ENCODE assay signal across 22 mouse cellular contexts in the genomic region with DNA sequence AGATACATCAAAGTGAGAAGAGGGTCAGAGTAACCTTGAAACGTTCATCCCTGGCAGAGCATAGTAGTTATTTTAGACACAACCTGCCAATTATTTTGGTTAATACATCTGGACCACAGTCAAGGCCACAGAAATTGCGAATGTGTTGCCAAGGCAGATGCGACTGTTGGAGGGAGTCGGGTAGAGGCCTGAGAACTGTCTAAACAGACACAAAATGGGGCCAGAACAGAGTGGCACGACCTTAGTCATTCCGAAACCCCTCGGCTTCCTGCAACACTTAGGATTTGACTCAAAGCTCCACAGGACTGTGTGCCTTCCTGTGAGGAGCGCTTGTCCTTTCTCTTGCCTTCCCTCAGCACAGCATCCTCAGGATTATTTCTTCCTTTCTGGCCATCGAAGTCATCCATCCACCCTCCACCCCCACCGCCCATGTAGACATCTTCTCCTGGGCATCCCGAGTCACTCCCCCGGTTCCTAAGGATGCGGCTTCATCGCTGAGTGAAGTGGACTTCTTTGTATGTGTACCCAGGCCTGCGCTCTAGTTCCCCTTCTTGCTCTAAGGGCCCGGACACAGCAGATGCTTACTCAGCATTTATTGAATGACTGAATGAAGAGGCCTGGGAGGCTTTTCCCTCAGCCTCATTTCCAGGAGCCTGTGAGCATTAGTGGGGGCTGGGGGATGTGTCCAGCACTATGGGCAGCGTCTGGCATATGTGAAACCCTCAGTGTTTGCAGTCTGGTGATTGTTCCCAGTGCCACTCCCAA. TPM values are rescaled to one million over a fixed set of nuclear protein-coding genes. Genes with fewer than 3 reads are reported as not detected.
DNase-seq lines count a peak whose midpoint lies in the region; ATAC-seq and TF ChIP-seq lines count a peak whose summit lies in the region.
"Had no signal": no experiment of that assay in that cellular context is flagged by ENCODE, and none has a peak within 500 bp of the region (broad histone marks: within the 10 kb centered on the region; RNA-seq: fewer than 3 reads in every experiment).

No protein-coding gene starts in this region.

- peak; percentile 98 for TF ChIP-seq EP300 in CH12.LX (IDR thresholded peaks at IDR 0.05; ENCODE audit: low read length)
- TF ChIP-seq EP300 in MEL (IDR thresholded peaks at IDR 0.05; ENCODE audit: low read depth in 1 of 2, low read length in 2 of 2), result no peak

- dilution Hi-C loops in CH12.LX (cut with MboI; ENCODE audit: extremely low pct_ligation_motif_present, extremely low pct_unique_long_range_greater_than_20kb, low sequenced_read_pairs), result no loop called here

- H3K79me2 ChIP-seq in CH12.LX (replicated peaks; ENCODE audit: control insufficient read depth, extremely low read depth, insufficient read depth, poor library complexity, severe bottlenecking) (no peaks in the 10 kb centered on the region), MEL (ENCODE audit: control insufficient read depth, insufficient read depth, low read length, poor library complexity) (no peaks in the 10 kb centered on the region)

- no peaks in the 10 kb centered on the region for H3K9me3 ChIP-seq in CH12.LX (replicated peaks; ENCODE audit: low read length)
- H3K9me3 ChIP-seq in MEL (replicated peaks; ENCODE audit: insufficient read depth, low read length), result no peaks in the 10 kb centered on the region
- no peaks in the 10 kb centered on the region for H3K9me3 ChIP-seq in stomach, embryonic 16.5 days (replicated peaks; ENCODE audit: control insufficient read depth, low read length)
- H3K9me3 ChIP-seq: heart, embryonic 10.5 days had no signal

- no peaks in the 10 kb centered on the region for H3K27me3 ChIP-seq in CH12.LX (replicated peaks)
- H3K27me3 ChIP-seq in MEL (ENCODE audit: control insufficient read depth in 1 of 2, insufficient read depth in 2 of 2, low read length in 2 of 2), result peaks cover 0 to 4% of the 10 kb centered on the region in 2 experiments; a peak in 2 of 4 replicates
- H3K27me3 ChIP-seq in stomach, embryonic 16.5 days (ENCODE audit: control insufficient read depth, insufficient read depth, low read length), result no peaks in the 10 kb centered on the region

- no peak for ATAC-seq in stomach, embryonic 16.5 days (ENCODE audit: insufficient read depth, low FRiP score)
- ATAC-seq: activated CD4-positive, CD25-positive, alpha-beta regulatory T cell, adult 4 months; forebrain, embryonic 14.5 days; hindbrain, embryonic 16.5 days had no signal

- peak; percentile 89 for DNase-seq in heart, adult 11 months
- DNase-seq in heart, postnatal 10 days, result no peak
- DNase-seq in CH12.LX (ENCODE audit: extremely low read depth), result peak; percentile 89
- no peak for DNase-seq in MEL (ENCODE audit: low read depth, low spot score)
- DNase-seq in lung, postnatal 25 days (ENCODE audit: low spot score), result no peak
- DNase-seq in right cerebral cortex, postnatal 36 days (ENCODE audit: low spot score in 2 of 2), result no peak
- DNase-seq: cerebellum, adult 11-12 months; cerebellum, postnatal 36 days; heart, postnatal 14 days; kidney, adult 18-20 months; kidney, postnatal 14 days; left cerebral cortex, postnatal 4 days; right cerebral cortex, postnatal 4 days had no signal

- H3K4me1 ChIP-seq in CH12.LX (ENCODE audit: control insufficient read depth in 1 of 2, insufficient read depth in 2 of 2), result peaks cover 25 to 47% of the 10 kb centered on the region in 2 experiments
- no peaks in the 10 kb centered on the region for H3K4me1 ChIP-seq in MEL (ENCODE audit: control insufficient read depth in 1 of 2, insufficient read depth in 2 of 2, low read length in 2 of 2)
- no peaks in the 10 kb centered on the region for H3K4me1 ChIP-seq in stomach, embryonic 16.5 days (ENCODE audit: control insufficient read depth, insufficient read depth, low read length)

- TF ChIP-seq POLR2A in CH12.LX (IDR thresholded peaks at IDR 0.05; ENCODE audit: low read depth, low read length) (peak; percentile 42; the same call in 1 of the 2 replicates), MEL (IDR thresholded peaks at IDR 0.05; ENCODE audit: control insufficient read depth in 1 of 2, insufficient read depth in 1 of 2, low read depth in 1 of 2, low read length in 2 of 2, poor library complexity in 1 of 2) (no peak)

- intact Hi-C loops in heart, postnatal 10 days (cut with DNase I), result no loop called here

- 72% methylated on average over 17 of the region's 17 CpGs for WGBS in stomach, embryonic 16.5 days

- no peaks in the 10 kb centered on the region for H3K36me3 ChIP-seq in CH12.LX (replicated peaks in 1 of 2; ENCODE audit: control insufficient read depth in 1 of 2, insufficient read depth in 1 of 2, low read length in 1 of 2)
- H3K36me3 ChIP-seq in MEL (ENCODE audit: control insufficient read depth in 1 of 2, insufficient read depth in 2 of 2, low read length in 2 of 2), result no peaks in the 10 kb centered on the region
- H3K36me3 ChIP-seq in stomach, embryonic 16.5 days (ENCODE audit: control insufficient read depth, insufficient read depth, low read length), result no peaks in the 10 kb centered on the region
- H3K36me3 ChIP-seq: heart, embryonic 10.5 days had no signal

- H3K4me3 ChIP-seq in CH12.LX (replicated peaks in 1 of 3; ENCODE audit: low read depth in 2 of 3, low read length in 2 of 3, poor library complexity in 1 of 3), result no peak overlapping the region
- H3K4me3 ChIP-seq in MEL (ENCODE audit: control insufficient read depth in 1 of 2, insufficient read depth in 1 of 2, low read depth in 2 of 2, low read length in 2 of 2), result no peak overlapping the region
- H3K4me3 ChIP-seq in stomach, embryonic 16.5 days (replicated peaks; ENCODE audit: low read length), result no peak overlapping the region
- H3K4me3 ChIP-seq: heart, embryonic 10.5 days had no signal

- TF ChIP-seq CTCF in CH12.LX (conservative IDR thresholded peaks at IDR 0.05 in 1 of 2, IDR thresholded peaks at IDR 0.05 in 1 of 2; ENCODE audit: low read depth in 2 of 2, low read length in 2 of 2) (no peak), MEL (IDR thresholded peaks at IDR 0.05 in 2 of 3, conservative IDR thresholded peaks at IDR 0.05 in 1 of 3; ENCODE audit: control insufficient read depth in 1 of 3, insufficient read depth in 1 of 3, low read depth in 2 of 3, low read length in 3 of 3, poor library complexity in 1 of 3, severe bottlenecking in 1 of 3) (no peak)

- H3K9ac ChIP-seq in CH12.LX (ENCODE audit: insufficient read depth, low read depth) (peak overlapping the region; percentile 33; the same call in 1 of the 2 replicates), MEL (ENCODE audit: control insufficient read depth, low read depth, low read length, poor library complexity, severe bottlenecking) (no peak overlapping the region)
- no peak overlapping the region; the same call in 1 of the 2 replicates for H3K9ac ChIP-seq in stomach, embryonic 16.5 days (ENCODE audit: low read length)

- in situ Hi-C loops in CH12.LX (cut with MboI; ENCODE audit: low pct_ligation_motif_present, low pct_unique_long_range_greater_than_20kb, low sequenced_read_pairs), result loop anchor here (5.0 to 25.0 kb wide), 2 partner anchors 243 to 363 kb away; partner anchors contain the start of genes 1700092M07Rik, Stx5a and Wdr74

- H3K27ac ChIP-seq in CH12.LX (ENCODE audit: insufficient read depth, low read depth) (peak overlapping the region; percentile 80), MEL (ENCODE audit: control insufficient read depth, low read depth, low read length) (no peak overlapping the region)
- peak overlapping the region; percentile 15; the same call in 1 of the 2 replicates for H3K27ac ChIP-seq in stomach, embryonic 16.5 days (ENCODE audit: low read length)
- H3K27ac ChIP-seq: heart, embryonic 10.5 days had no signal

- H3K4me2 ChIP-seq in CH12.LX (ENCODE audit: insufficient read depth, low read depth, poor library complexity, severe bottlenecking), result peak overlapping the region; percentile 79
- no peak overlapping the region for H3K4me2 ChIP-seq in stomach, embryonic 16.5 days (ENCODE audit: low read depth, low read length)
- H3K4me2 ChIP-seq: liver, embryonic 11.5 days had no signal

- TF ChIP-seq RAD21 in CH12.LX (IDR thresholded peaks at IDR 0.05; ENCODE audit: low read depth, low read length) (no peak), MEL (IDR thresholded peaks at IDR 0.05; ENCODE audit: low read depth, low read length) (no peak)

TF ChIP-seq in CH12.LX, 34 proteins besides CTCF, POLR2A, EP300 and RAD21 (continues in another document):
- TF ChIP-seq POLR2AphosphoS2 (IDR thresholded peaks at IDR 0.05; ENCODE audit: low read depth, low read length), result no peak
- no peak; the same call in 1 of the 2 replicates for TF ChIP-seq HCFC1 (IDR thresholded peaks at IDR 0.05; ENCODE audit: low read depth, low read length)
- no peak for TF ChIP-seq GABPA (IDR thresholded peaks at IDR 0.05; ENCODE audit: insufficient replicate concordance, low read depth, low read length)
- no peak for TF ChIP-seq ZMIZ1 (IDR thresholded peaks at IDR 0.05; ENCODE audit: low read depth, low read length)
- no peak for TF ChIP-seq E2F4 (IDR thresholded peaks at IDR 0.05; ENCODE audit: insufficient replicate concordance, low read depth, low read length)

TF ChIP-seq in MEL, 35 proteins besides CTCF, POLR2A, EP300 and RAD21:
- TF ChIP-seq TCF12 (IDR thresholded peaks at IDR 0.05; ENCODE audit: low read depth, low read length) (no peak), MAFK (IDR thresholded peaks at IDR 0.05; ENCODE audit: borderline replicate concordance, low read depth, low read length) (peak; percentile 84)
TF ChIP-seq in MEL: peak in this region for 1.

RNA-seq across cellular contexts. Expression of gene Scgb1a1, which starts 12.7 kb away (rescaled TPM):
- total RNA-seq in heart, postnatal 10 days (2021), result 1 to 10 TPM in 1 of 2 experiments, not detected in 1; 4.2 TPM
- total RNA-seq in CH12.LX (2012; rRNA removed) (not detected in 2 replicates), CH12.LX (2014; rRNA removed) (not detected in 2 replicates), MEL (2012; rRNA removed) (not detected in 2 replicates)
- polyA plus RNA-seq in CH12.LX (2012; ENCODE audit: insufficient read length, low read depth) (not detected in 2 replicates), MEL (2012; ENCODE audit: insufficient read depth in 1 of 2, insufficient read length in 2 of 2, low read depth in 1 of 2, low replicate concordance in 2 of 2, missing spikeins in 1 of 2) (not detected)
- 0.75 and 1.3 TPM in 2 replicates for polyA plus RNA-seq in stomach, embryonic 16.5 days (2015; fragmentation: Nextera tagmentation; extraction: Ambion mirVana)
- total RNA-seq: layer of hippocampus, adult 8-10 months; left cerebral cortex, adult 18-20 months; midbrain, postnatal 0 days had no signal
- polyA plus RNA-seq: activated CD4-positive, CD25-positive, alpha-beta regulatory T cell, adult 4 months; forebrain, embryonic 14.5 days; heart, embryonic 10.5 days; hindbrain, embryonic 16.5 days; liver, embryonic 11.5 days; midbrain, postnatal 0 days had no signal

RNA-seq across cellular contexts. Expression of gene Asrgl1, which starts 35.0 kb away (rescaled TPM):
- total RNA-seq in heart, postnatal 10 days (2021), result 10 to 100 TPM; 18.5 to 18.6 TPM
- 20.1 and 25.1 TPM in 2 replicates for total RNA-seq in CH12.LX (2012; rRNA removed)
- total RNA-seq in CH12.LX (2014; rRNA removed), result 15.4 and 15.6 TPM in 2 replicates
- polyA plus RNA-seq in CH12.LX (2012; ENCODE audit: insufficient read length, low read depth), result 36.2 and 47.8 TPM in 2 replicates
- 24.5 and 33.0 TPM in 2 replicates for total RNA-seq in MEL (2012; rRNA removed)
- polyA plus RNA-seq in MEL (2012; ENCODE audit: insufficient read depth in 1 of 2, insufficient read length in 2 of 2, low read depth in 1 of 2, low replicate concordance in 2 of 2, missing spikeins in 1 of 2), result 10 to 100 TPM in 1 of 2 experiments, not detected in 1; 63.9 TPM
- 10.2 and 11.8 TPM in 2 replicates for polyA plus RNA-seq in stomach, embryonic 16.5 days (2015; fragmentation: Nextera tagmentation; extraction: Ambion mirVana)

Comparison
In these comparisons a context has a peak if more than half of its experiments do, and no peak if none do; other contexts are left out.
1. DNase-seq: peak in heart, adult 11 months (single experiment) and CH12.LX (single experiment); none in heart, postnatal 10 days (0 of 2), MEL (single experiment), lung, postnatal 25 days (single experiment) and right cerebral cortex, postnatal 36 days (0 of 2).